Mouse (Mus musculus) heart, postnatal 36 days (tissue): ENCODE data around the gene 1700020D05Rik. TPM values are rescaled to one million over a fixed set of nuclear protein-coding genes. Genes with fewer than 3 reads are reported as not detected.
"Not testable (repeated sequence)": the region's sequence is repeated elsewhere in the genome, so short reads cannot be mapped to it uniquely, and the experiment has no call there.

Experiments used
- DNase-seq, 2 experiments: peaks; one replicate each; pipeline ENCODE4 v3.0.0; 2021 to 2022
- intact Hi-C: fragments of 180-260 bp; cut with DNase I; formaldehyde crosslinking; loops from one replicate; pipeline ENCODE4 v1.15.1; 2025
- total RNA-seq, 2 experiments: library from RNA; stranded (reverse); gene quantifications; 2 replicates each; pipeline ENCODE4 v1.2.3; 2021

1700020D05Rik gene
- total RNA-seq, 2 experiments from 2014 or later = 0.58 to 0.70 TPM

DNA sequence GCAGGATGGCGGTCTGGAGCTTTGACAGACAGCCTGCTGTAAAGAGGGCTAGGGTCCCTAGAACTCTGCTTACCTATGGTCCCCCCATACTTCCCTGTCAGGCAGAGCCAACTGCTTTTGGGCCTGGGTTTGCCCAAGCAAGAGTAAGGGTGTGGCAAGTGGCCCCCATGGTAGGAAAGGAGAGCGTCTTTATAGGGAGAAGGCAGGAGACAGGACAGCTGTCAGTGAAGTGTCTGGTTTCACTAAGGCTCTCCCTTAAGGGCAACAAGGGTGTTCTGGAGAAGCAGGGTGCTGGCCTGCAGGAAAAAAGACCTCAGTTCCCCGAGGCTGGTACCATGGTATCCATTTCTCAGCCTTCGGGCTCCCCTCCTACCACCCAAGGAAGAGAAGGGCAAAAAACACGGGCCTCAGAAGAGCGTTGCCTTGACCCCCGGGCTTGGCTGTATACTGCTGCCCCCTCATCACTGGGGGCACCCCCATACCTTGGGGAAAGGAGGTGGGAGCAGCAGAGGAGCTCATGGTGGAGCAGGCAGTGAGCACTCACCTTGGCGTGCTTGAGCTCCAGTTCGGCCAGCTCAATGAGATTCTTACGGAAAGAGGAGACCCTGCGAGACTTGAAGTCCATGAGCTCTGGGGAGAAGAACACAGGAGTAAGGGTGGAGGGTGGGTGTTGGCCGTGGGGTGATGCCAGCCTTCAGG is 8.1 kb downstream of the 1700020D05Rik start:
- no peak for DNase-seq
- intact Hi-C loops = no loop called here

DNA sequence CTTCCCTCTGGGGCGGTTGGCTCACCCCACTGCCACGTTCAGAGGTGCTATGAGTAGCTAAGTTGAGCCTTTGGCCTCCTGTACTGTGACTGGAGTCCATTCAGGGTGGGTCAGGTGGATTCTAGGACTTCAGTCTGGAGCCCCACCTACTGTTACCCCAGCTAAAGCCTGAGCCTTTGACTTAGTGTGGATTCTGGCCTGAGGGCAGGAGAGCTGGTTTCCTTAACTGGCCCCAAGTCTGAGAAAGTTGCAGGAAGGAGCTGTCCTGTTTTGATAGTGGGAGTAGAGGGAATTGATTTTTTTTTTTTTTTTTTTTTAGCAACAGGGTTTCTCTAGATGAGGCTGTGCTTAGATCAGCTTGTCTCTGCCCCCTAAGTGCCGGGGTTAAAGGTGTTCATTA is 9.3 kb downstream of the 1700020D05Rik start:
- intact Hi-C loops = no loop called here

DNA sequence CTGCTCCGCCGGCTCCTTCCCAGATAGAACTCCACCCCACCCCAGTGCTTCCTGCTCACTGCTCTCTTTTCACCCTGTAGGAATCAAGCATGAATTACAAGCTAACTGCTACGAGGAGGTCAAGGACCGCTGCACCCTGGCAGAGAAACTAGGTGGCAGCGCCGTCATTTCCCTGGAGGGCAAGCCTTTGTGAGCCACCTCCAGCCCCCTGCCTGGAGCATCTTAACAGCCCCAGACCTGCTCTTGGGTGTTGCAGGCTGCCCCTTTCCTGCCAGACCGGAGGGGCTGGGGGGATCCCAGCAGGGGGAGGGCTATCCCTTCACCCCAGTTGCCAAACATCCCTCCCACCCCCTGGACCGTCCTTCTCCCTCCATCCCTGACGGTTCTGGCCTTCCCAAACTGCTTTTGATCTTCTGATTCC is 10.3 kb downstream of the 1700020D05Rik start:
- DNase-seq, intact Hi-C loops: not testable (repeated sequence)

More for the DNA sequence above, 9.3 kb downstream of the 1700020D05Rik start:
- DNase-seq = no peak

DNA sequence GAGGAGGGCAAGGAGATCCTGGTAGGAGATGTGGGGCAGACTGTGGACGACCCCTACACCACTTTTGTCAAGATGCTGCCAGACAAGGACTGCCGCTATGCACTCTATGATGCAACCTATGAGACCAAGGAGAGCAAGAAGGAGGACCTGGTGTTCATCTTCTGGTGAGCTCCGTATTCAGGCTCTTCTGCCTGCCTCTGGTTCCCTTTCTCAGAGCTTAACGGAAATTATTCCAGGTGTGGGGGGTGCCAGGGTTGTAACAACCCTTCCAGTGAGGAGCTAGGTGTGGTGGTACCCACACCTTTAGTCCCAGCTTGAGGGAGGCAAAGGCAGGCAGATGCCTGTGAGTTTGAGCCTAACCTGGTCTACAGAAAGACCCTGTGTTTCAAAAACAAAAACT is 10.9 kb downstream of the 1700020D05Rik start:
- intact Hi-C loops = no loop called here
- no peak for DNase-seq

DNA sequence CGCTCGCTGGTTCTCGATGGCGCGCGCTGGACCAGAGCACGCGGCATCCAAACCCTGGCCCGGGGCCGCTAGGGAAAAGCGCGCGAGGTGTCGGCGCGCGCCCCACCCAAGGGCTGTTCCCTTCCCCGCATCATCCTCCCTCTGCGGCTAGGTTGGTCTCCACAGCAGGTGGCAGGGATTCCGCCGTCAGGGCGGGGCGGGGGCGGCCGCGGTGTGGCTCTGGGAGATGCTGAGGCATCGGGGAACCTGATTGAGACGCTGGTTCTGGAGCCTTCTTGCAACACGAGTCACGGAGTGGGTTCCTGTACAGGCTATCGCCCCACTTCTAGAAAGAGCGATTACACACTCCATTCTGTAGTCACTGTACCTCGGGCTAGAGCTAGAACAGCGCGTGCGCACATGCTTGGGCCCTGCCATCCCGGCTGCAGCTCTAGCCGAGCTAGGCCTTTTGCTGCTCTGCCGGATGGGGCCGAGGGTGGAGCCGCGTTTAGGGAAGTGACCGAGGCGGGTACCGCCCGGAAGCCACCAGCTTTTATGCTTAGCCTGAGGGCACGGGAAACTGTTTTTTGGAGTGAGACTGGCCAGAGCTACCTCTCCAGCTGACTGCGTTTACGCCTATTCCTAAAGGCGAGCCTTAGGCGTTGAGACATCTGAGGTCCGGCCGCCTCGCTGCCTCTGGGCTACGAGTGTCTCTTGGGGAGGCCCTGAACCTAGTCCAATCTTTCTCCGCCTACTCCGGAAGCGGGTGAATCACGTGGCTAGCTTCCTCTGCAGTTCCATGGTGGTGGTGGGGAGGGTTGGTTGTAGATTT is 12.5 kb downstream of the 1700020D05Rik start:
- intact Hi-C loops = loop anchor here (2.0 kb wide), 1 partner anchor 20 kb away; the partner anchor contains the start of gene Snx32
- peak; percentile 87 to 92 for DNase-seq

DNA sequence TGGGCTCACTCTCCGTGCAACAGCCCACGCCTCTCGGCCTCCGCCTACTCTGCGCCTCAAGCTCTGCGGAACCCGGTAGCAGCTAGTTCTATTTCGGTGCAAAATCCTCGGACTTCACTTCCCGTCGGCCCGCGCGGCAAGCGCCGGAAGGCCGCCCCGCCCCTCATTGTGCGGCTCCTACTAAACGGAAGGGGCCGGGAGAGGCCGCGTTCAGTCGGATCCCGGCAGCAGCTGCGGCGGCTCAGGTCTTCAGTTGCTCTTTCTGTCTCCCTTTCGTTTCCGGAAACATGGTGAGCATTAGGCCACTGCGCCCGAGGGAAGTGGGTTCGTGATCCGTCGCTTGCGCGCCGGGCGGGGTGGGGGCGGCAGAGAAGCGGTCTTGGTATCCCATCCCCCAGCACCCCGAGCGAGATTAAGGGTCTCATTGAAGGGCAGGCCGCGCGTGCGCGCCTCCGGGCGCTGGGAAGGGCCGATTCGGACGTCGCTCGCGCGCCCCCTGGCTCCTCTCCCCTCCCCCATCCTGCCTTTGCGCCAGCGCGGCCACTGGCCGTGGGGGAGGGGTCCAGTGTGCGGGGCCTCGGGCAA is 13.2 kb downstream of the 1700020D05Rik start, which contains the start of gene Cfl1:
Gene Cfl1 (plus strand): TSS at position 143 of the 585 bp plus-strand sequence.
- peak; percentile 92 for DNase-seq
- intact Hi-C loops = loop anchor here (2.0 kb wide), 1 partner anchor 20 kb away; the partner anchor contains the start of gene Snx32

DNA sequence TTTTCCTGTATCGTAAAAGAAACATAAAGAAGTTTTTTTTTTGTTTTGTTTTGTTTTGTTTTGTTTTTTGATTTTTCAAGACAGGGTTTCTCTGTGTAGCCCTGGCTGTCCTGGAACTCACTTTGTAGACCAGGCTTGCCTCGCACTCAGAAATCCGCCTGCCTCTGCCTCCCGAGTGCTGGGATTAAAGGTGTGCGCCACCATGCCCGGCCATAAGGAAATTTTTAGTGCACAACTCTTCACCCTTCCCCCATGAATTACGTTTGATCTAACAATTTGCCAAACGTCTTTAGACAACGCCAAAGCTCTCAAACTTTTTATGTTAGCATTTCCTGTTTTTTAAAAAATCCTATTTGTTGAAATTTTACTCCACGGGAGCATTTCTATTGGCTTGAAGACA is 13.9 kb downstream of the 1700020D05Rik start:
- not testable (repeated sequence) for DNase-seq
- intact Hi-C loops = loop anchor here (2.0 to 5.0 kb wide), 3 partner anchors 21 to 122 kb away; partner anchors contain the start of genes Banf1, Eif1ad, Sart1 and Snx32

DNA sequence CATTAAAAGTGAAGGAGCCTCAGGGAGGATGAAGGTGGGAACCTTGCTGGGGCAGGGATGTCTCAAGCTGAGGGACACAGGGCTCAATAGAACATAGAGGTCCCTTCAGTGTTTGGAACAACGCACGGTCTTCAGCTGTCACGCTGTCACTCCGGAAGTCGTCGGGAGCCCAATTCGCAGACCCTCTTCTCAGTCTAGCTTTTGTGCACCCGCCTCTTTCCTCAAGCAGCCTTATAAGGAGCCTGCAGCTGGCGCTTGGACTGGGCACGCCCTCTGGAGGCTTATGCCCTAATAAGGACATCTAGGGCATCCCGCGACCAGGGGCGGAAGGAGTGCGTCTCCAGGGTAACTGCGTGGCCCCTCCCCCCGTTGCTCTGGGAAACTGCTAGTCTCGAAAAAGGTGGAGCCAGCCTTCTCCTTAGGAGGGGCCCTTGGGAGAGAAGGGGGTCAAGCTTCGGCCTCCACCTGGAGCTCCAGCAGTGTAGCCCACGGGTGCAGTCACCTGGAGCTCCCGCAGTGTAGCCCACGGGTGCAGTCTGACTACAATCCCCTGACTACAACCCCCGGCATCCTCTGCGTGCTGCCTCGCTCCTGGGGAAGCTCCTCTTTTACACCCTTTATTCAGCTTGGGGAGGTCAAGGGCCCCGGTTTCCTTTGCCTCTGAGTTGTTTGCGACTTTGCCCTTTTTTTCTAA is 14.6 kb downstream of the 1700020D05Rik start:
- peak; percentile 94 to 96 for DNase-seq
- intact Hi-C loops = loop anchor here (1.0 to 5.0 kb wide), 3 partner anchors 56 to 122 kb away; partner anchors contain the start of genes Banf1, Eif1ad and Sart1

DNA sequence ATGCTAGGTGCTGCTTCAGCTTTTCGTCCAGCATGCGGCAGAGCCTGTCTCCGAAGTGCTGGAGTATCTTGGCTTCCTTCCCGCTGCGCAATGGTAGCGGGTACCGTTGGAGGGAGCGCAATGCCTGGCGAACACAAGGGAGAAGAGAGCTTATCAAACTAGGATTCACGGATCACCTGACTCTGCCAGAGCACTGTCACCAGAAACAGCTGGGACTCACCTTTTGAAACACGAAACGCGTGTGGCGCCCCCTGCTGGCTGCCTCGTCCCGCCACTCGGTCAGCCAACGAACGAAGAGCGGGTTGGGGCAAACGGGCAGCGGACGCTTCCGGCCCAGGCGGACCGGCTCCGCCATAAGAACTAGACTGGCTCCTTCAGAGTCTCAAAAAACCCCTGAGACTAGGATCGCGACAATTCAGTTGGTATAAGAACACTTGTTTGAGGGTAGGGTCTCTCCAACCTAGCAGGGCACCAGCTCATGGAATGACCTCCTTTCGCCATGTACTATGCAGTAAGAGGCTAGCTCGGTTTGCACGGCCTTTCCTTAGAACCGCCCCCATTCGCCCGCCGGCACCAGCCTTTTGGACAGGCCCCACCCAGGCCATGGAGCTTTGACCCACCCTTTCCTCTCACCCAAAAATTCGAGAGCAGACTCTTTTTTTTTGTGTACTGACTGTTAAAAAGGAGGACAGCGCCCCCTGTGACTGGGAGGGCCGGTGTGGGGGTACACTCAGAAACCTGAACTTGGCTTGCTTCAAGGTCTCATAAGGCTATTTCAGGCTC is 15.6 kb downstream of the 1700020D05Rik start, which contains the start of gene Mus81:
Gene Mus81 (minus strand): TSS at position 635 of the 783 bp plus-strand sequence.
- intact Hi-C loops = loop anchor here (1.0 to 5.0 kb wide), 4 partner anchors 23 to 121 kb away; partner anchors contain the start of genes Banf1, Eif1ad and Sart1

DNA sequence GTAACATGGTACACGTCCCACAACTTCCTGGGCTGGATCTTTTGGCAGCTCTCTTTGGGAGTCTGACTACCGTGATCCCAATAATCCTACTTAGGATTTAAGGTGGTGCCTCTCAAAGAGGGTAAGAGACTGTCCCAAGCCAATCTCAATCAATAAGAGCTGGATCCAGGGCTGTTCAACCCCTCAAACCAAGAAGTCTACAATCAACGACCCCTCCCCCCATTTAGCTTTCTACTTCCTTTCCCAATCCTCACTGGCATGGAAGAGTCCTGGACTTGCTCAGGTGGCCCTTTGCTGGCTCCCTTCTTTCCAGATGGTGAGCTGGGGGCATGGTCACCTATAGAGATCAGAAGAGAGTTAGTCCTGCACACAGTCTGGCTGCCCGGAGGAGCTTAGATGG is 16.8 kb downstream of the 1700020D05Rik start:
- no peak for DNase-seq
- intact Hi-C loops = loop anchor here (2.0 to 5.0 kb wide), 3 partner anchors 22 to 119 kb away; partner anchors contain the start of genes Banf1, Eif1ad and Sart1

More for the DNA sequence above, 15.6 kb downstream of the 1700020D05Rik start, which contains the start of gene Mus81:
- DNase-seq = peak; percentile 96 to 97

DNA sequence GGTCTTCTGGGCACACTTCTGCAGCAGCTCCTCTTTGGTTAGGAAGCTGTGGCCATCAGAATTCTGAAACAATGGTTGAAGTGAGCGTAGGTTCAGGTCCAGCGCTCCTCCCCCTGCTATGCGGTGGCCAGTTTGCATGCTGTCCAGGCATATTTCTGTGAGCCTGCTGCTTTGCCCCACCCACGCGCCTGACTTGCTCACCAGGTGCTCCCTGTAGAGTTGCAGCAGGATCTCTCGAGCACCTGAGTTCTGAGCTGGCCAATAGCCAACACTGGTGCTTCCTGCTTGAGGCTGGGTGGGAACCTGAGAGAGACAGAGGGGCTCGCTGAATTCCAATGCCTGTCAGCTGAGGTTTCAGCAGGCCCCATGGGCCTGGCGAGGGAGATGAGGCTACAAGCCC is 17.3 kb downstream of the 1700020D05Rik start:
- intact Hi-C loops = loop anchor here (2.0 to 5.0 kb wide), 3 partner anchors 21 to 119 kb away; partner anchors contain the start of genes Banf1, Eif1ad and Sart1

DNA sequence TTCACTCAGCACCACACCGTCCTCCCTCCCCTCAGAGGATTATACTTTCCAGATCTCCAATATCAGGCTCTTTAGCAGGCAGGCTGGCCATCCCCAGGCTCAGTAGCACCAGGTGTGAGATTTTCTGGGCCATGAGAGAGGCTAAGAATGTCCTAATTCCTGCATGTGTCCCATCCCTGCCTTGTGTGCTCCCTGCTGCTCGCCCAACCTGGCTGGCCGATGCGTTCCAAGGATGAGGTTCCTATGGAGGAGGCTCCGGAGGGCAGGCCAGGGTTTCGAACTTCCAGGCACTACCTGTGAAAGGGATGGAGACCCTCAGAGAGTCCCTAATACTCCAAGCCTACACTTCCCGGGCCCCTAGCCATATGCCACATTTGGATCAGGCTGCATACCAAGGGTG is 17.8 kb downstream of the 1700020D05Rik start:
- DNase-seq = no peak
- intact Hi-C loops = loop anchor here (2.0 to 5.0 kb wide), 3 partner anchors 21 to 119 kb away; partner anchors contain the start of genes Banf1, Eif1ad and Sart1

More for the DNA sequence above, 17.3 kb downstream of the 1700020D05Rik start:
- no peak for DNase-seq

DNA sequence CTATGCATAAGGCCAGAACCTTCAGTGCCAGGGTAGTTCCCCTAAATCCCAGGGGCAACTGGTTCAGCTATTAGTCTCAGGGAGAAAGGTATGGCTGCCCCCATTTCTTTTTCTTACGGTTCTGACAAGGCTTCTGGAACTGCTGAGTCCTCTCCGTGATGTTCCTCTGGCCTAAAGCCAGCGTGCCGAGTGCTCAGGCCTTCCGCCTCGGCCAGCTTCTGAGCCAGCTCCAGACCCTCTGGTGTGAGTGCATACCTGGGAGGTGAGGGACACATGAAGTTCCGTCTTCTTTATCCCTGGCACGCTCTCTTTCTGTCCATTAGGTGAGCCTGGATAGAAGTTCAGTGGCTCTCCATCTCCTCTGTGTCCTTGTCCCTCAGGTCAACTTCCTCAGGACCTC is 18.2 kb downstream of the 1700020D05Rik start:
- intact Hi-C loops = loop anchor here (5.0 kb wide), 2 partner anchors 98 to 118 kb away; partner anchors contain the start of genes Banf1, Eif1ad and Sart1
- no peak for DNase-seq

DNA sequence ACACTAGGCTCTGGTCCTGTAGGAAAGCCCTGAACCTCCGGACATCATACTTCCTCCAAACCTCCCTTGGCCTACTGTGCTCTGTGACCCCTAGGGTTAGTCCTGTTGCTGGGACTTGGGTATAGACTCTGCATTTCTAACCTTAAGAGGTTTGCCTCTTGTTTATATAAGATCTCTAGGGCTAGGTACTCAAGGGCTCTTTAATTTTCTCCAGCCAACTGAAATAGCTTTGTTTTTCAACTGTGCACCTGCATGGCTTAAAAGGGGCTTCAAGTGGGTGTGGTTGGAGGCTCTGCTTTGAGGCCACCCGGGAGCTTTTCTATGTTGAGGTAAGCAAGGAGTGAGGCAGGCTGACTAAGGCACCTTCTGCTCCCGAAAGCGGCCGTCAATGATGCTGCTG is 19.1 kb downstream of the 1700020D05Rik start:
- DNase-seq = no peak
- intact Hi-C loops = no loop called here

DNA sequence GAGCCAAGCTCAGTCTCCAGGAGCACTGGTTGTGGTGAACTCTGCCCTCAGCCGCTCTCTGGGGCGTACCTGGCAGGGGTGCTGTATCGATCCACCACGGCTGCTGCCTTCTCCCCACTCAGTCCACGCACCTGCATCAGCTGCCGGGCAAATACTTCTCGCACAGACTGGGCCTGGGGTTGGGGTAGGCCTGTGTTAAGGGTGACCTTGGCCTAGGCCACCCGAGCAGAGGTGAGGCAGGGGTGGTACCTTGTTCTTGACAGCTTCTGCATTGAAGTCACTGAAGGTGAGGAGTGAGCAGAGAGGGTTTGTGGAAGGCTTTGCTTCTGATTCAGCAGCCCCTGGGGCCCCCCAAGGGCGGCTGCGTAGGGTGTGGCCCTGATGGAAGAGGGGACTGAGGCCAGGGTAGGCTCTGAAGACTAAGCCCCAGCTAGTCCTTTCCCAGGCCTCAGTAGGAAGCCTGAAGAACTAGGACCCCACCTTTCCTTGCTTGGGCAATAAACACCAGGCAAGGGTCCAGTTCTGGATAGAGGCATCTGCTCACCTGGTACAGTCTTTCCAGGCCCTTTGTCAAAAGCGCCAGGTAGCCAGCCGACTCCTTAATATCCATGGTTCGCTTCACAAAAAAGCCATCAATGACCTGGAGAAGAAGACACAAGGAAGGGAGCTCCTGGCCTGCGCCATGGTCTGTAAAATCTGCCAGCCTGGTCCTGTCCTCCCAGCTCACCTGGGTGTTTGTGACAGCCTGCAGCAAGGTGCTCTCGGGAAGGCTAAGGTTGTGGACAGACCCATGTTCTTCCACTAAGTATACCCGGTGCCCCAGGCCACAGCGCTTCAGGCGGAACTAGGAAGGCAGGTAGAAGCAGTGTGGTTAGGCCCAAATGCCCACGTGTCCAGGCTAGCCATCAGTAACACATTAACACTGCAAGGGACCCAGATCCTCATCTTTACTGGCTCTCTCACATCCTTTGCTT is 19.9 kb downstream of the 1700020D05Rik start:
- DNase-seq = no peak
- intact Hi-C loops = no loop called here

DNA sequence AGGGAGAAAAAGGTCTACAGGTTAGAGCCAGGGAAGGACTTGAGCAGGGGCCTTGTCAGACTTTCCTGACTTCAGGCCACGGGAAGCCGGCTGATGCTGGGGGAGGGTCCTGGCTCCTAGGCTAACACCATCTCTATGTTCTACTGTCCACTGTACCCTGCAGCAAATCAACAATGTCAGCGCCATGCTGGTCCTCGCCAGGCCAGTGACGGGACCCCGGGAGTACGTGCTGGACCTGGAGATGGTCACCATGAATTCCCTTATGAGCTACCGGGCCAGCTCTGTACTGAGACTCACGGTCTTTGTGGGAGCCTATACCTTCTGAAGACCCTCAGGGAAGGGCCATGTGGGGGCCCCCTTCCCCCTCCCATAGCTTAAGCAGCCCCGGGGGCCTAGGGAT is 22.2 kb downstream of the 1700020D05Rik start:
- no peak for DNase-seq
- intact Hi-C loops = no loop called here

DNA sequence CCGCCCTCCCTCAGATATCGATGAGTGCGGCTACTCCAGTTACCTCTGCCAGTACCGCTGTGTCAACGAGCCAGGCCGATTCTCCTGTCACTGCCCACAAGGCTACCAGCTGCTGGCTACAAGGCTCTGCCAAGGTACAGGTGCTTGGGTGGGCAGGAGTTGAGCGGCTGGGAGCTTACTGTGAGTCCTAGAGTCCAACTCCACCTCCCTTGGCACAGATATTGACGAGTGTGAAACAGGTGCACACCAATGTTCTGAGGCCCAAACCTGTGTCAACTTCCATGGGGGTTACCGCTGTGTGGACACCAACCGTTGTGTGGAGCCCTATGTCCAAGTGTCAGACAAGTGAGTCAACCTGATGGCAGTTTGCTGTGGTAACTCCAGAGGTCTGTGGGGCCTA is 23.6 kb downstream of the 1700020D05Rik start:
- DNase-seq = no peak
- intact Hi-C loops = no loop called here
